Mouse (Mus musculus): ENCODE data around the gene Abcf1.

Gene Abcf1

GRCm38 (mm10) chr17:35920862-35921562 is 48.5 kb downstream of the Abcf1 start:
- in situ Hi-C loops (cut with MboI, MseI) = no loop called here

GRCm38 (mm10) chr17:35920384-35920783 is 49.2 kb downstream of the Abcf1 start:
- in situ Hi-C loops (cut with MboI, MseI) = no loop called here

- in situ Hi-C loops (cut with MboI, MseI) = no loop called here
These were observed 49.7 kb downstream of the Abcf1 start for GRCm38 (mm10) chr17:35919864-35920301.

- in situ Hi-C loops (cut with MboI, MseI) = no loop called here
These were observed 50.4 kb downstream of the Abcf1 start for GRCm38 (mm10) chr17:35919060-35919715.

- in situ Hi-C loops (cut with MboI, MseI) = no loop called here
These were observed 51.1 kb downstream of the Abcf1 start for GRCm38 (mm10) chr17:35918276-35919059.

GRCm38 (mm10) chr17:35917463-35918251 is 51.9 kb downstream of the Abcf1 start:
- in situ Hi-C loops (cut with MboI, MseI) = no loop called here

GRCm38 (mm10) chr17:35917143-35917462 is 52.5 kb downstream of the Abcf1 start:
- in situ Hi-C loops (cut with MboI, MseI) = no loop called here

- in situ Hi-C loops (cut with MboI, MseI) = no loop called here
These were observed 53.0 kb downstream of the Abcf1 start, which contains the start of the genes Mrps18b and Ppp1r10 for GRCm38 (mm10) chr17:35916297-35917142. Gene Mrps18b, minus strand, starts transcription at chr17:35916389. Gene Ppp1r10, plus strand, starts transcription at chr17:35916434.

- in situ Hi-C loops (cut with MboI, MseI) = no loop called here
These were observed 53.8 kb downstream of the Abcf1 start for GRCm38 (mm10) chr17:35915538-35916296.

GRCm38 (mm10) chr17:35914975-35915374 is 54.6 kb downstream of the Abcf1 start:
- in situ Hi-C loops (cut with MboI, MseI) = no loop called here

GRCm38 (mm10) chr17:35909919-35910369 is 59.6 kb downstream of the Abcf1 start, which contains the start of gene Atat1:
Gene Atat1, minus strand, starts transcription at chr17:35910075.
- in situ Hi-C loops (cut with MboI, MseI) = loop anchor here (5.0 kb wide), 2 partner anchors 38 to 83 kb away; no protein-coding TSS in a partner anchor

GRCm38 (mm10) chr17:35909186-35909918 is 60.2 kb downstream of the Abcf1 start:
- in situ Hi-C loops (cut with MboI, MseI) = loop anchor here (5.0 kb wide), 2 partner anchors 37 to 82 kb away; no protein-coding TSS in a partner anchor

GRCm38 (mm10) chr17:35907609-35908008 is 62.0 kb downstream of the Abcf1 start:
- in situ Hi-C loops (cut with MboI, MseI) = loop anchor here (5.0 kb wide), 2 partner anchors 35 to 80 kb away; no protein-coding TSS in a partner anchor

All from T-helper 17 cell (primary cell).